Mouse (Mus musculus): ENCODE measurements around the gene Bmp2. TPM values are rescaled to one million over a fixed set of nuclear protein-coding genes. Genes with fewer than 3 reads are reported as not detected.

Gene Bmp2
- total and polyA plus RNA-seq, 2 experiments from 2014 or later, result 2.6 to 2.8 TPM

- no peak overlapping the region for H3K4me3 ChIP-seq (ENCODE audit: low read depth, low read length)
- H3K9ac ChIP-seq (replicated peaks; ENCODE audit: low read depth, low read length), result no peak overlapping the region
- H3K4me1 ChIP-seq (ENCODE audit: control insufficient read depth, insufficient read depth), result no peaks in the 10 kb centered on the region
- TF ChIP-seq CTCF (IDR thresholded peaks at IDR 0.05; ENCODE audit: low read depth) (no peak), EP300 (IDR thresholded peaks at IDR 0.05; ENCODE audit: low read depth) (no peak)
- WGBS, result 64% methylated on average over 14 of the region's 14 CpGs
- no peaks in the 10 kb centered on the region for H3K27me3 ChIP-seq (ENCODE audit: control insufficient read depth, insufficient read depth, low read length)
- no peak for ATAC-seq (ENCODE audit: insufficient read depth, low read depth)
- H3K4me2 ChIP-seq (ENCODE audit: low read depth, low read length), result no peak overlapping the region
- DNase-seq (ENCODE audit: low spot score), result no peak
- no peaks in the 10 kb centered on the region for H3K9me3 ChIP-seq (replicated peaks; ENCODE audit: control insufficient read depth, low read length)
- H3K36me3 ChIP-seq (replicated peaks; ENCODE audit: control insufficient read depth, insufficient read depth, low read length), result no peaks in the 10 kb centered on the region
- no peak overlapping the region for H3K27ac ChIP-seq (ENCODE audit: low read depth)
These were observed 14.2 kb downstream of the Bmp2 start for GRCm38 (mm10) chr2:133565995-133566710.

GRCm38 (mm10) chr2:133591562-133592255 lies 39.8 kb downstream of the Bmp2 start:
- WGBS, result 33% methylated on average over 12 of the region's 12 CpGs
- DNase-seq (ENCODE audit: low spot score) (no peak), ATAC-seq (ENCODE audit: insufficient read depth, low read depth) (no peak)
- no peaks in the 10 kb centered on the region for H3K27me3 ChIP-seq (ENCODE audit: control insufficient read depth, insufficient read depth, low read length)
- H3K4me2 ChIP-seq (ENCODE audit: low read depth, low read length), result no peak overlapping the region
- no peaks in the 10 kb centered on the region for H3K36me3 ChIP-seq (replicated peaks; ENCODE audit: control insufficient read depth, insufficient read depth, low read length)
- no peak overlapping the region for H3K9ac ChIP-seq (replicated peaks; ENCODE audit: low read depth, low read length)
- H3K27ac ChIP-seq (ENCODE audit: low read depth), result no peak overlapping the region
- H3K4me3 ChIP-seq (ENCODE audit: low read depth, low read length), result no peak overlapping the region
- H3K4me1 ChIP-seq (ENCODE audit: control insufficient read depth, insufficient read depth), result no peaks in the 10 kb centered on the region
- no peak for TF ChIP-seq CTCF (IDR thresholded peaks at IDR 0.05; ENCODE audit: low read depth)
- no peaks in the 10 kb centered on the region for H3K9me3 ChIP-seq (replicated peaks; ENCODE audit: control insufficient read depth, low read length)

Small RNA genes within 50 kb of the gene (microRNA-seq; reads per million reads assigned to microRNA genes)
- not detected for gene Mir3090
